Mouse (Mus musculus) intestine, postnatal 0 days (tissue): ENCODE results near the gene Cacna2d2. TPM values are rescaled to one million over a fixed set of nuclear protein-coding genes. Genes with fewer than 3 reads are reported as not detected.

ENCODE experiments used
- ATAC-seq: fragments of 200-750 bp; cut with Nextera tagmentation; 2 replicates; pipeline ENCODE4 v1.8.0; 2017; ENCODE audit warnings: mild to moderate bottlenecking, moderate TSS enrichment, moderate library complexity
- H3K27ac ChIP-seq: fragments of 300-500 bp; sonication (generic); 2 replicates; pipeline ENCODE4 v1.5.1; 2014; ENCODE audit warnings: mild to moderate bottlenecking, low read depth, low read length, moderate library complexity
- H3K27me3 ChIP-seq: fragments of 300-500 bp; sonication (generic); replicated peaks from 2 replicates; pipeline ENCODE4 v1.6.1; 2014; ENCODE audit warnings: low read length, mixed read lengths; ENCODE audit not compliant: control insufficient read depth, insufficient read depth
- H3K36me3 ChIP-seq: fragments of 300-500 bp; sonication (generic); 2 replicates; pipeline ENCODE4 v1.6.1; 2014; ENCODE audit warnings: mild to moderate bottlenecking, moderate library complexity; ENCODE audit not compliant: control insufficient read depth, insufficient read depth
- H3K4me1 ChIP-seq: fragments of 300-500 bp; sonication (generic); replicated peaks from 2 replicates; pipeline ENCODE4 v1.6.1; 2014; ENCODE audit warnings: antibody characterized with exemption, low read length, mixed read lengths; ENCODE audit not compliant: control insufficient read depth, insufficient read depth
- H3K4me2 ChIP-seq: fragments of 300-500 bp; sonication (generic); replicated peaks from 2 replicates; pipeline ENCODE4 v1.6.1; 2014; ENCODE audit warnings: low read depth, mild to moderate bottlenecking, moderate library complexity
- H3K4me3 ChIP-seq: fragments of 300-500 bp; sonication (generic); 2 replicates; pipeline ENCODE4 v1.5.1; 2014; ENCODE audit warnings: low read depth, low read length
- H3K9ac ChIP-seq: fragments of 300-500 bp; sonication (generic); 2 replicates; pipeline ENCODE4 v1.6.1; 2014; ENCODE audit warnings: mild to moderate bottlenecking, low read depth, low read length
- H3K9me3 ChIP-seq: fragments of 300-500 bp; sonication (generic); 2 replicates; pipeline ENCODE4 v1.6.1; 2016; ENCODE audit warnings: mixed run types; ENCODE audit not compliant: control insufficient read depth
- CTCF ChIP-seq: sonication (generic); IDR thresholded peaks from 2 replicates; pipeline ENCODE4 v1.5.1; 2016; ENCODE audit warnings: low read depth, mild to moderate bottlenecking, control low read depth, antibody characterized with exemption, moderate library complexity
- WGBS: fragments of 180-500 bp; shearing (Covaris S2); extraction: QIAGEN DNeasy Blood & Tissue Kit; methylation state at CpG from one replicate; pipeline ENCODE4 v1.1.7; 2014; 5-methylcytosine and 5-hydroxymethylcytosine counted together
- polyA plus RNA-seq: library from polyadenylated mRNA; unstranded; fragments of >200 nt; fragmentation: Nextera tagmentation; extraction: Ambion mirVana; gene quantifications from 2 replicates; pipeline ENCODE4 v1.2.1, GENCODE M21; 2015

The Cacna2d2 gene
- polyA plus RNA-seq, 1 experiment from 2014 or later: 0.22 TPM

DNA sequence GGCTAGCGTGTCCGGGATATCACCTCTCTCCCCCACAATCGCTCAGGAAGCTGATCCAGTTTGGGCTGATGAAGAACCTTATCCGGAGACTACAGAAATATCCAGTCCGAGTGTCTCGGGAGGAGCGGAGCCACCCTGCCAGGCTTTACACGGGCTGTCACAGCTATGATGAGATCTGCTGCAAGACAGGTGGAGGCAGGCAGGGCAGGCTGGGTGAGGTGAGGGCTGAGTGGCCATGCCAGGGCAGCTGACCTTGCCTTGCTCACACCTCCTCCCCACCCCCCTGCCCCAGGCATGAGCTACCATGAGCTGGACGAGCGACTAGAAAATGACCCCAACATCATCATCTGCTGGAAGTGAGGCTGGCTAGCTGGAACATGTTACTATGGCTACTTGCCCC is 145.8 kb downstream of the Cacna2d2 start:
- Histone ChIP-seq H3K36me3 (peaks cover 12% of the 10 kb centered on the region; the same call in 1 of the 2 replicates), H3K27ac (no peak overlapping the region), H3K4me2 (no peak overlapping the region), H3K4me1 (no peaks in the 10 kb centered on the region; the same call in none of the 2 replicates), H3K9me3 (no peaks in the 10 kb centered on the region), H3K4me3 (no peak overlapping the region), H3K27me3 (no peaks in the 10 kb centered on the region), H3K9ac (no peak overlapping the region)
- ATAC-seq: no peak
- no peak for TF ChIP-seq CTCF
- WGBS: 87% methylated on average over 10 of the region's 10 CpGs

DNA sequence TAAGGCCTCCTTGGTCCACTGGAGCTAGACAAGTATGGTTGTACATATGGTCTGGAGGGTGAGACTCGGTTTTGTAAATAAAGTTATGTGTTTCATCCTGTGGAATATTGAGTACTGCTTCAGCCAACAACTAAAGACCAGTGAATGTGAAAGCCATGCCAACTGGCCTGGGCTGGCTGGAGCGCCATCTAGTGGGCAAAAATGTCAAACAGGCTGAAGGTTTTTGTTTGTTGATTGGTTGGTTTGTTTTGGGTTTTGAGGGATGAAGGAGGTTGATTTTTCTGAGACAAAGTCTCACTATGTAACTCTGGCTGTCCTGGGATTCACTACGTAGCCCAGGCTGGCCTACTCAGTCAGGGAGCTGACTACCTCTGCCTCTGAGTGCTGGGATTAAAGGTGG is 146.2 kb downstream of the Cacna2d2 start:
- Histone ChIP-seq H3K27ac (no peak overlapping the region), H3K9ac (no peak overlapping the region), H3K4me1 (no peaks in the 10 kb centered on the region; the same call in none of the 2 replicates)

DNA sequence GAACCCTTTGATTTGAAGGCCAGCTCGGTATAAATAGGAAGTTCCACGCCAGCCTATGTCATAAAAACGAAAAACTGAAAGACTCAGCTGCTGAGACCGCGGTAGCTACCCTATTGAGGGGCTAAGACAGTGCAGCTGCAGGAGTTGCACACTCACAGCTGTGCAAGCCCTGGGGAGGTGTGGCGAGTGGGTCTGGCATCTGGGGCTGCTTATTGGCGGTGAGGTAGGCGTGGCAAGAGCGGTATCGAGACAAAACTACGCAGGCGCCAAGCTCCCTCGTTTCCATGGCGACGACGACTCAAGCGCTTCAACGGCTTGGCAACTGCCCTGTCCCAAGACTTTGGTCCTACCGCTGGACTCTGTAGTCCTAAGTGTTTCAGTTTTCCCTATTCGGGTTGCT is 147.6 kb downstream of the Cacna2d2 start, which contains the start of gene Zmynd10:
Gene Zmynd10 (plus strand): TSS at position 273 of the 400 bp plus-strand sequence.
- peak; percentile 47 for ATAC-seq
- no peak within 1 kb of the TSS for H3K27ac ChIP-seq
- peaks cover 10% of the 10 kb centered on the region; the same call in 1 of the 2 replicates for H3K4me1 ChIP-seq
- peak within 1 kb of the TSS; percentile 48 for H3K4me2 ChIP-seq
- 3% methylated on average over 20 of the region's 20 CpGs for WGBS
- TF ChIP-seq CTCF: no peak
- H3K9me3 ChIP-seq: no peaks in the 10 kb centered on the region
- H3K4me3 ChIP-seq: no peak within 1 kb of the TSS
- H3K36me3 ChIP-seq: peaks cover 12% of the 10 kb centered on the region; the same call in 1 of the 2 replicates
- no peak within 1 kb of the TSS for H3K9ac ChIP-seq
- H3K27me3 ChIP-seq: no peaks in the 10 kb centered on the region

More for the DNA sequence above, 146.2 kb downstream of the Cacna2d2 start:
- Histone ChIP-seq H3K36me3 (peaks cover 12% of the 10 kb centered on the region; the same call in 1 of the 2 replicates), H3K27me3 (no peaks in the 10 kb centered on the region), H3K4me2 (no peak overlapping the region), H3K4me3 (no peak overlapping the region), H3K9me3 (no peaks in the 10 kb centered on the region)
- TF ChIP-seq CTCF: peak; percentile 96
- ATAC-seq: no peak
- WGBS: 8% methylated on average over 3 of the region's 3 CpGs

DNA sequence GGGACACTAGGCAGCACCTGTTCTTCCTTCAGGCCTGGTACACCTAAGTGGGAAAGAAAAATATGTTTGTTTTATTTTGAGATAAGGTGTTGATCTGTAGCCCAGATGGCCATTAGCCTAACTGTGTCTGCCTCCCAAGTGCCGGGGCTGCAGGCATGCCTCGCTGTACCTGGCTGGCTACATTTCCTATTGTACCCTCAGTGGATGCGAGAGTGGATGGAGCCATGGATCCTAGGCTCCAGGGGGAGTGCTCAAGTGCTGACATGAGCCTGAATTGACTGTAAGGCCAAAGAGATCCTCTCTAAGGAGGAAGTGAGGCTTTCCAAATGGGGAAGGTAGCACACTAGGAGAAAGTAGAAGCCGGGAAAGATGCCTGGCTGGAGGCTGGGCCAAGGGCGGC is 148.5 kb downstream of the Cacna2d2 start:
- peaks cover 10% of the 10 kb centered on the region; the same call in 1 of the 2 replicates for H3K4me1 ChIP-seq
- H3K9ac ChIP-seq: no peak overlapping the region
- ATAC-seq: no peak
- WGBS: 78% methylated on average over 5 of the region's 5 CpGs
- H3K9me3 ChIP-seq: no peaks in the 10 kb centered on the region
- H3K36me3 ChIP-seq: peaks cover 12% of the 10 kb centered on the region; the same call in 1 of the 2 replicates
- H3K4me2 ChIP-seq: no peak overlapping the region
- no peak overlapping the region for H3K4me3 ChIP-seq
- TF ChIP-seq CTCF: no peak
- no peaks in the 10 kb centered on the region for H3K27me3 ChIP-seq
- no peak overlapping the region for H3K27ac ChIP-seq

DNA sequence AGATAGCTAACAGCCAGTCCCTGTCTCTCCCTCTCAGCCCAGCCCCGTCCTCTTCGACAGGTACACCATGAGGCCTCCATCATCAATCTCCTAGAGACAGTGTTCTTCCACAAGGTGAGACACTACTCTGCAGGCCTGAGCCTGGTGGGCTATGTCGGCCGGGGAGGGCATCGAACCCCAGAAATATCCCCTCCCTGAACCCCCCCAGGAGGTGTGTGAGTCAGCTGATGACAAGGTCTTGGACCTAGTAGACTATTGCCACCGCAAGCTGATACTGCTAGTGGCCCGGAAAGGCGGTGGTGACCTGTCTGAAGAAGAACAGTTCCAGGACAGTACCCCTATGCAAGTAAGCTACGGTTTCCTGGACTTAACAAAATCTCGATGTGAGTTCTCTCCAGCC is 149.4 kb downstream of the Cacna2d2 start:
- no peak overlapping the region for H3K9ac ChIP-seq
- H3K36me3 ChIP-seq: peaks cover 12% of the 10 kb centered on the region; the same call in 1 of the 2 replicates
- H3K4me1 ChIP-seq: peaks cover 16% of the 10 kb centered on the region; the same call in 1 of the 2 replicates
- H3K27me3 ChIP-seq: no peaks in the 10 kb centered on the region
- TF ChIP-seq CTCF: no peak
- no peak overlapping the region for H3K4me2 ChIP-seq
- 89% methylated on average over 10 of the region's 10 CpGs for WGBS
- no peaks in the 10 kb centered on the region for H3K9me3 ChIP-seq
- ATAC-seq: no peak
- H3K4me3 ChIP-seq: no peak overlapping the region
- H3K27ac ChIP-seq: no peak overlapping the region

DNA sequence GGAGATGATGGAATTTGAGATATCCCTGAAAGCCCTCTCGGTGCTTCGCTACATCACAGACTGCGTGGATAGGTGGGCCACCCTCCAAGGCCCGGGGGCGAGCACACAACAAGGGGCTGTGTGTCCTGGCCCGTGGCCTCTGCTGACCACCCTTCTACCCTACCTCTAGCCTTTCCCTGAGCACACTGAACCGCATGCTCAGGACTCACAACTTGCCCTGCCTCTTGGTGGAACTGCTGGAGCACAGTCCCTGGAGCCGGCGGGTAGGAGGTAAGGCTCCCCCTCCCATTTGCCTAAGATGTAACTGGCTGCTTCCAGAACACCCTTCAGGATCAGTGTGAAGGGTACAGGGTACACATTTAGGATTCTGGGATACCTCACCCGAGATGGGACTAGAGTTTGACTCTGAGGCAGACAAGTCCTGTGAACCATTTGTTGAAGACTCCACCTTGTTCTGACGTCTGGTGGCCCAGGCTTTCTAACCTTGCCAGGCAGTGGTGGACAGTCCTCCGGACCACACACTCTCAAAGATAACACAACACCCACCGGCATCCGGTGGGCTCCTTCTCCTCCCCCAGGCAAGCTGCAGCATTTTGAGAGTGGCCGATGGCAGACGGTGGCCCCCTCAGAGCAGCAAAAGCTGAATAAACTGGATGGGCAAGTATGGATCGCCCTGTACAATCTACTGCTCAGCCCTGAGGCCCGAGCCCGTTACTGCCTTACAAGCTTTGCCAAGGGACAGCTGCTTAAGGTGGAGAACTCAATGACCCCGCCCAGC is 150.1 kb downstream of the Cacna2d2 start:
- Histone ChIP-seq H3K27me3 (no peaks in the 10 kb centered on the region), H3K36me3 (peaks cover 5% of the 10 kb centered on the region; the same call in 1 of the 2 replicates), H3K4me3 (no peak overlapping the region), H3K9ac (no peak overlapping the region), H3K4me2 (no peak overlapping the region), H3K9me3 (no peaks in the 10 kb centered on the region), H3K4me1 (peaks cover 17% of the 10 kb centered on the region; the same call in 1 of the 2 replicates), H3K27ac (no peak overlapping the region)
- ATAC-seq: no peak
- 84% methylated on average over 20 of the region's 20 CpGs for WGBS
- no peak for TF ChIP-seq CTCF
